Mouse (Mus musculus): Measurements from ENCODE around the gene Supt6. TPM values are rescaled to one million over a fixed set of nuclear protein-coding genes. Genes with fewer than 3 reads are reported as not detected.

Gene Supt6
- total RNA-seq, 2 experiments from 2014 or later, result 51.1 to 52.5 TPM

GRCm38 (mm10) chr11:78240193-78240857, 5.5 kb downstream of the Supt6 start:
- no peak for ATAC-seq (replicated peaks; ENCODE audit: low FRiP score, low TSS enrichment, poor library complexity, severe bottlenecking)

- peak; percentile 60; the same call in 1 of the 2 replicates for ATAC-seq (replicated peaks; ENCODE audit: low FRiP score, low TSS enrichment, poor library complexity, severe bottlenecking)
These were observed 14.3 kb downstream of the Supt6 start for GRCm38 (mm10) chr11:78231518-78231917.

- no peak for ATAC-seq (replicated peaks; ENCODE audit: low FRiP score, low TSS enrichment, poor library complexity, severe bottlenecking)
These were observed 22.2 kb downstream of the Supt6 start for GRCm38 (mm10) chr11:78223586-78223985.

- no peak for ATAC-seq (replicated peaks; ENCODE audit: low FRiP score, low TSS enrichment, poor library complexity, severe bottlenecking)
These were observed 30.0 kb downstream of the Supt6 start for GRCm38 (mm10) chr11:78215709-78216317.

GRCm38 (mm10) chr11:78213086-78213817, 32.5 kb downstream of the Supt6 start:
- no peak for ATAC-seq (replicated peaks; ENCODE audit: low FRiP score, low TSS enrichment, poor library complexity, severe bottlenecking)

- no peak for ATAC-seq (replicated peaks; ENCODE audit: low FRiP score, low TSS enrichment, poor library complexity, severe bottlenecking)
These were observed 34.3 kb downstream of the Supt6 start for GRCm38 (mm10) chr11:78211513-78211912.

- peak; percentile 18 for ATAC-seq (replicated peaks; ENCODE audit: low FRiP score, low TSS enrichment, poor library complexity, severe bottlenecking)
These were observed 35.2 kb downstream of the Supt6 start for GRCm38 (mm10) chr11:78210615-78211014.

- no peak for ATAC-seq (replicated peaks; ENCODE audit: low FRiP score, low TSS enrichment, poor library complexity, severe bottlenecking)
These were observed 35.9 kb downstream of the Supt6 start for GRCm38 (mm10) chr11:78209886-78210285.

- no peak for ATAC-seq (replicated peaks; ENCODE audit: low FRiP score, low TSS enrichment, poor library complexity, severe bottlenecking)
These were observed 38.6 kb downstream of the Supt6 start for GRCm38 (mm10) chr11:78207190-78207589.

- no peak for ATAC-seq (replicated peaks; ENCODE audit: low FRiP score, low TSS enrichment, poor library complexity, severe bottlenecking)
These were observed 40.2 kb downstream of the Supt6 start for GRCm38 (mm10) chr11:78205361-78206206.

- ATAC-seq (replicated peaks; ENCODE audit: low FRiP score, low TSS enrichment, poor library complexity, severe bottlenecking), result no peak
These were observed 41.5 kb downstream of the Supt6 start for GRCm38 (mm10) chr11:78204287-78204686.

- ATAC-seq (replicated peaks; ENCODE audit: low FRiP score, low TSS enrichment, poor library complexity, severe bottlenecking), result no peak
These were observed 43.4 kb downstream of the Supt6 start for GRCm38 (mm10) chr11:78202372-78202771.

GRCm38 (mm10) chr11:78195101-78195863, 50.5 kb downstream of the Supt6 start:
- no peak for ATAC-seq (replicated peaks; ENCODE audit: low FRiP score, low TSS enrichment, poor library complexity, severe bottlenecking)

GRCm38 (mm10) chr11:78194411-78195100, 51.2 kb downstream of the Supt6 start:
- ATAC-seq (replicated peaks; ENCODE audit: low FRiP score, low TSS enrichment, poor library complexity, severe bottlenecking), result peak; percentile 93

- no peak for ATAC-seq (replicated peaks; ENCODE audit: low FRiP score, low TSS enrichment, poor library complexity, severe bottlenecking)
These were observed 52.7 kb downstream of the Supt6 start, which contains the start of gene Proca1 for GRCm38 (mm10) chr11:78193113-78193512. Gene Proca1, plus strand, starts transcription at chr11:78193392.

GRCm38 (mm10) chr11:78190041-78190440, 55.7 kb downstream of the Supt6 start:
- no peak for ATAC-seq (replicated peaks; ENCODE audit: low FRiP score, low TSS enrichment, poor library complexity, severe bottlenecking)

GRCm38 (mm10) chr11:78189234-78190040, 56.4 kb downstream of the Supt6 start:
- ATAC-seq (replicated peaks; ENCODE audit: low FRiP score, low TSS enrichment, poor library complexity, severe bottlenecking), result peak; percentile 41; the same call in 1 of the 2 replicates

Measured in megakaryocyte-erythroid progenitor cell, adult 5-6 weeks (primary cell).